Mouse (Mus musculus) MEL (cell line): ENCODE data around the gene Rassf2. TPM values are rescaled to one million over a fixed set of nuclear protein-coding genes. Genes with fewer than 3 reads are reported as not detected.
A peak's percentile ranks its signal among the peaks of the same experiment; 100 is the strongest.

Experiments used
- DNase-seq: peaks from one replicate; pipeline ENCODE4 v3.0.0; 2011; ENCODE audit warnings: low read depth, low spot score
- H3K27ac ChIP-seq: 2 replicates; pipeline ENCODE4 v1.5.1; 2012; ENCODE audit warnings: low read depth, mild to moderate bottlenecking, control low read depth, low read length, moderate library complexity; ENCODE audit not compliant: control insufficient read depth
- H3K27me3 ChIP-seq, 2 experiments: fragments of 150-350 bp in 1 of 2; sonication (generic) in 1 of 2; 2 replicates each; pipeline ENCODE4 v1.6.1; 2012; ENCODE audit warnings: low read length in 2 of 2, mild to moderate bottlenecking in 2 of 2, improper control_type of control experiment in 1 of 2, moderate library complexity in 1 of 2; ENCODE audit not compliant: insufficient read depth in 2 of 2, control insufficient read depth in 1 of 2
- H3K36me3 ChIP-seq, 2 experiments: 2 replicates each; pipeline ENCODE4 v1.6.1; 2012 to 2014; ENCODE audit warnings: low read length in 2 of 2, improper control_type of control experiment in 1 of 2, inconsistent platforms in 1 of 2, mild to moderate bottlenecking in 1 of 2; ENCODE audit not compliant: insufficient read depth in 2 of 2, control insufficient read depth in 1 of 2
- H3K4me1 ChIP-seq, 2 experiments: fragments of 150-350 bp in 1 of 2; sonication (generic) in 1 of 2; 2 replicates each; pipeline ENCODE4 v1.6.1; 2012; ENCODE audit warnings: low read length in 2 of 2, improper control_type of control experiment in 1 of 2, mild to moderate bottlenecking in 1 of 2; ENCODE audit not compliant: insufficient read depth in 2 of 2, control insufficient read depth in 1 of 2
- H3K4me3 ChIP-seq, 2 experiments: fragments of 150-350 bp in 1 of 2; sonication (generic) in 1 of 2; 2 replicates each; pipeline ENCODE4 v1.5.1; 2012; ENCODE audit warnings: low read depth in 2 of 2, low read length in 2 of 2, mild to moderate bottlenecking in 2 of 2, moderate library complexity in 2 of 2, control low read depth in 1 of 2, improper control_type of control experiment in 1 of 2; ENCODE audit not compliant: control insufficient read depth in 1 of 2, insufficient read depth in 1 of 2
- H3K79me2 ChIP-seq: 2 replicates; pipeline ENCODE4 v1.6.1; 2012; ENCODE audit warnings: mild to moderate bottlenecking, low read length, moderate library complexity; ENCODE audit not compliant: control insufficient read depth, poor library complexity, insufficient read depth
- H3K9ac ChIP-seq: 2 replicates; pipeline ENCODE4 v1.6.1; 2012; ENCODE audit warnings: low read depth, mild to moderate bottlenecking, control low read depth, low read length, moderate library complexity; ENCODE audit not compliant: control insufficient read depth, poor library complexity, severe bottlenecking
- H3K9me3 ChIP-seq: fragments of 150-350 bp; sonication (generic); replicated peaks from 2 replicates; pipeline ENCODE4 v1.6.1; 2012; ENCODE audit warnings: mild to moderate bottlenecking, low read length, improper control_type of control experiment, moderate library complexity; ENCODE audit not compliant: insufficient read depth
- E2F4 ChIP-seq: IDR thresholded peaks from 2 replicates; pipeline ENCODE4 v1.6.1; 2011; ENCODE audit warnings: low read depth, low read length, improper control_type of control experiment, borderline replicate concordance
- EP300 ChIP-seq, 2 experiments: IDR thresholded peaks; 2 replicates each; pipeline ENCODE4 v1.6.1; 2011; ENCODE audit warnings: improper control_type of control experiment in 2 of 2, low read length in 2 of 2, low read depth in 1 of 2, mild to moderate bottlenecking in 1 of 2
- ETS1 ChIP-seq: IDR thresholded peaks from 2 replicates; pipeline ENCODE4 v1.6.1; 2012; ENCODE audit warnings: low read depth, mild to moderate bottlenecking, inconsistent platforms, low read length, improper control_type of control experiment, moderate library complexity
- GATA1 ChIP-seq: IDR thresholded peaks from 2 replicates; pipeline ENCODE4 v1.6.1; 2011; ENCODE audit warnings: low read depth, low read length, improper control_type of control experiment
- RCOR1 ChIP-seq: IDR thresholded peaks from 2 replicates; pipeline ENCODE4 v1.6.1; 2012; ENCODE audit warnings: low read depth, mild to moderate bottlenecking, inconsistent platforms, low read length, improper control_type of control experiment
- SIN3A ChIP-seq: IDR thresholded peaks from 2 replicates; pipeline ENCODE4 v1.6.1; 2012; ENCODE audit warnings: low read length, improper control_type of control experiment, inconsistent platforms
- SMC3 ChIP-seq: IDR thresholded peaks from 2 replicates; pipeline ENCODE4 v1.6.1; 2011; ENCODE audit warnings: low read depth, low read length, improper control_type of control experiment
- TAL1 ChIP-seq: IDR thresholded peaks from 2 replicates; pipeline ENCODE4 v1.6.1; 2012; ENCODE audit warnings: mild to moderate bottlenecking, inconsistent platforms, low read length, moderate library complexity, mixed read lengths
- TCF12 ChIP-seq: IDR thresholded peaks from 2 replicates; pipeline ENCODE4 v1.6.1; 2014; ENCODE audit warnings: low read depth, mild to moderate bottlenecking, inconsistent platforms, low read length, improper control_type of control experiment, moderate library complexity
- ZC3H11A ChIP-seq: IDR thresholded peaks from 2 replicates; pipeline ENCODE4 v1.6.1; 2012; ENCODE audit warnings: low read depth, mild to moderate bottlenecking, inconsistent platforms, low read length, improper control_type of control experiment
- ZKSCAN1 ChIP-seq: IDR thresholded peaks from 2 replicates; pipeline ENCODE4 v1.6.1; 2012; ENCODE audit warnings: low read depth, mild to moderate bottlenecking, inconsistent platforms, low read length, improper control_type of control experiment, moderate library complexity
- ZNF384 ChIP-seq: IDR thresholded peaks from 2 replicates; pipeline ENCODE4 v1.6.1; 2012; ENCODE audit warnings: low read depth, mild to moderate bottlenecking, inconsistent platforms, low read length, improper control_type of control experiment
- polyA plus RNA-seq, 2 experiments: library from polyadenylated mRNA; stranded (reverse) in 1 of 2; unstranded in 1 of 2; fragments of >175 nt in 1 of 2; fragments of >200 nt in 1 of 2; gene quantifications; 2 replicates each; pipeline versions ENCODE4 v1.2.1 to v1.2.4; 2012; ENCODE audit warnings: low replicate concordance in 2 of 2, low read depth in 1 of 2; ENCODE audit not compliant: insufficient read length in 2 of 2, insufficient read depth in 1 of 2, missing spikeins in 1 of 2
- total RNA-seq: library from RNA; depleted of rRNA; stranded (reverse); fragments of 300-350 nt; gene quantifications from 2 replicates; pipeline ENCODE4 v1.2.3, GENCODE M21; 2012; rRNA removed

Gene Rassf2
- total and polyA plus RNA-seq, 3 experiments: 0.69 to 4.1 TPM; not detected in 1

DNA sequence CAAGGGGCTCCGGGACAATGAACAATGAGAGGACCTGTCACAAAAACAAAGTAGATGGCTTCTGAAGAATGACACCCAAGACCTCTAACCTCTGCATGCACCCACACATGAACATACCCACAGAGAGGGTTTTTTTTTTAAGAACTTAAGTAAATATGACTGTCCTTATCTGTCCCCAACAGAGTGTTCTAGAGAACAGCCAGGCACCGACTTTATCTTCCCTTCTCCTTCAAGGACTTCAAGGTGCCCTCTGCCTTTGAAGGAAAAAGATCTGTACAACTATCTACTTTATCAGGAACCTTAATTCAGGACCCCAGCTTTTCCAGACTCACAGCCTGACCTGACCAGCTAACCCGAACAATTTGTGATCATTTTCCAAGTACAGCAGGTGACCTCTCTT lies 89.6 kb downstream of the Rassf2 start:
- H3K27me3 ChIP-seq: no peaks in the 10 kb centered on the region
- DNase-seq: peak; percentile 48
- peaks cover 0 to 5% of the 10 kb centered on the region in 2 experiments; a peak in 1 of 4 replicates for H3K36me3 ChIP-seq
- H3K27ac ChIP-seq: no peak overlapping the region
- H3K9me3 ChIP-seq: no peaks in the 10 kb centered on the region
- H3K4me1 ChIP-seq: peaks cover 0 to 8% of the 10 kb centered on the region in 2 experiments; a peak in 2 of 4 replicates
- TF ChIP-seq GATA1 (peak; percentile 78), ZNF384 (peak; percentile 88), ZKSCAN1 (no peak), ZC3H11A (no peak), SIN3A (peak; percentile 28; the same call in 1 of the 2 replicates), SMC3 (0 out of 2 replicates have a peak, but pooled peaks have one; percentile 2), TAL1 (peak; percentile 85), E2F4 (no peak), ETS1 (peak; percentile 48; the same call in 1 of the 2 replicates), RCOR1 (peak; percentile 58; the same call in 1 of the 2 replicates), EP300 (IDR thresholded peaks at IDR 0.05; ENCODE audit: low read depth in 1 of 2, low read length in 2 of 2) (peak; percentile 77 to 88), TCF12 (peak; percentile 86)
- H3K4me3 ChIP-seq: no peak overlapping the region
- H3K9ac ChIP-seq: no peak overlapping the region
- no peaks in the 10 kb centered on the region for H3K79me2 ChIP-seq

Other genes starting within 250 kb of the Rassf2 start
- 0.23 and 0.62 TPM in 2 replicates for gene Erv3, start 170.5 kb downstream of the Rassf2 start, total RNA-seq
- under 1 TPM in 1 of 2 experiments, not detected in 1; 0.36 TPM for gene Erv3, start 170.5 kb downstream of the Rassf2 start, polyA plus RNA-seq
- gene Prnp, start 120.3 kb downstream of the Rassf2 start, total RNA-seq: 17.1 and 18.3 TPM in 2 replicates
- gene Prnp, start 120.3 kb downstream of the Rassf2 start, polyA plus RNA-seq: 10 to 100 TPM in 1 of 2 experiments, not detected in 1; 24.0 TPM
- not detected in 2 replicates for gene Prn, start 120.3 kb downstream of the Rassf2 start, total RNA-seq
- gene Prn, start 120.3 kb downstream of the Rassf2 start, polyA plus RNA-seq: not detected
- gene Prnd, start 79.4 kb downstream of the Rassf2 start, total RNA-seq: not detected in 2 replicates
- under 1 TPM in 1 of 2 experiments, not detected in 1; 0.06 TPM for gene Prnd, start 79.4 kb downstream of the Rassf2 start, polyA plus RNA-seq
- gene Slc23a2, start 114.8 kb upstream of the Rassf2 start, total RNA-seq: 6.5 and 7.9 TPM in 2 replicates
- 10 to 100 TPM in 1 of 2 experiments, not detected in 1; 10.3 TPM for gene Slc23a2, start 114.8 kb upstream of the Rassf2 start, polyA plus RNA-seq
- gene Tmem230, start 217.5 kb upstream of the Rassf2 start, total RNA-seq: 8.3 and 9.1 TPM in 2 replicates
- gene Tmem230, start 217.5 kb upstream of the Rassf2 start, polyA plus RNA-seq: 10 to 100 TPM in 1 of 2 experiments, not detected in 1; 21.5 TPM
- 398 and 427 TPM in 2 replicates for gene Pcna, start 223.1 kb upstream of the Rassf2 start, total RNA-seq
- gene Pcna, start 223.1 kb upstream of the Rassf2 start, polyA plus RNA-seq: 100 to 1,000 TPM; 308 to 541 TPM
- gene Cds2, start 232.9 kb upstream of the Rassf2 start, total RNA-seq: 8.8 and 10.3 TPM in 2 replicates
- 10 to 100 TPM in 1 of 2 experiments, not detected in 1; 28.5 TPM for gene Cds2, start 232.9 kb upstream of the Rassf2 start, polyA plus RNA-seq